Mouse (Mus musculus): Measurements from ENCODE around the gene Aldh1a2.

The Aldh1a2 gene

GRCm38 (mm10) chr9:71215248-71216035, at the start of gene Aldh1a2:
Gene Aldh1a2 (plus strand): TSS chr9:71215789.
- peak; percentile 6 to 42 for DNase-seq (ENCODE audit: low spot score in 2 of 2)

- DNase-seq (ENCODE audit: low spot score in 2 of 2): no peak
Measured at GRCm38 (mm10) chr9:71166019-71166705, 49.4 kb upstream of the Aldh1a2 start.

DNA sequence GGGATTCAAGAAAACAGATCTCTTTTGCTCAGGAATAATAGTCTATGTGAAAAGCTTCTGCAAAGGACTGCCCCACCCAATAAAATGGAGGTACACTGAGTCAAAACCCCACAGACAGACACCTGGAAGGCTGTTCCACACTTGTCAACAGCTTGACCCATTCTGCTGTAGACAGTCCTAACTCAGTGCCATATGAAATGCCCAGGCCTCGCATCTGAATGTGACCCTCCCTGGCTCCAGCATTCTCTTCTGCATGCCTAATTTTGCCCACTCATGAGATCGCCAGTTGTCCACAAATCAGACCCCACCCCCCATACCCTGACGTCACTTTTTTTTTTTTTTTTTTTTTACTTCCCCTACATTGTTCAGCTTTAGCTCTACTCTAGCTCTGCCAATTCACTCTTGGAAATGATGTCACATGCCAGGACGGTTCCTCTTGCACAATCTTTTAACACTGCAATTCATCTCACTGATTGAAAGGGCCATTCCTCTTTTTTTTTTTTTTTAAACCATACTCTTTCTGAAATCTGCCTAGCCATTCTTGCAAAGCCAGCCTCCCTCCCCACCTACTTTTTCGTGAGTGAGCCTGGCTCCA, 48.6 kb upstream of the Aldh1a2 start:
- DNase-seq (ENCODE audit: low spot score in 2 of 2): no peak

GRCm38 (mm10) chr9:71167473-71168215, 47.9 kb upstream of the Aldh1a2 start:
- DNase-seq (ENCODE audit: low spot score in 2 of 2): no peak

DNA sequence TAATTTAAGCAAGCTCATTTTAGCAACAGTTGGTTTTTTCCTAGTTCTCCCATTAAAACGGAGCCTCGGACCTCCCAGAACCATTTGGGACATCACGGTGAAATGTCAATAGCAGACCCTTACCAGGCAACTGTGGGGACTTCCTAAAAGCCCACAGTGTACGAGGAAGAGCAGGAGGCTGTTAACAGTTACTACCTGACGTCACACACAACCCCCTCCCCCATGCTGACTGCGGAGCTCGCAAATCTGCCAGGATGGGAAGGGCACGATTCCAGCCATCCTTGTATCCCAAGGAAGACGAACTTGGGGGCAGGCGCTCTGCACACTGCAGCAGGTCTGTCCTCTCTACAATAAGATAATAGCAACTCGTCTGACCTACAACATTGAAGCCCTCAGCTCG, 47.1 kb upstream of the Aldh1a2 start, which contains the start of gene Aqp9:
TSS of gene Aqp9 (minus strand) at position 172 of the 400 bp plus-strand sequence.
- DNase-seq (ENCODE audit: low spot score in 2 of 2): no peak

- no peak for DNase-seq (ENCODE audit: low spot score in 2 of 2)
Measured at GRCm38 (mm10) chr9:71173533-71173932, 42.1 kb upstream of the Aldh1a2 start.

- DNase-seq (ENCODE audit: low spot score in 2 of 2): no peak
Measured at GRCm38 (mm10) chr9:71174316-71174975, 41.1 kb upstream of the Aldh1a2 start.

- no peak for DNase-seq (ENCODE audit: low spot score in 2 of 2)
Measured at GRCm38 (mm10) chr9:71175686-71176085, 39.9 kb upstream of the Aldh1a2 start.

- DNase-seq (ENCODE audit: low spot score in 2 of 2): no peak
Measured at GRCm38 (mm10) chr9:71179276-71179896, 36.2 kb upstream of the Aldh1a2 start.

DNA sequence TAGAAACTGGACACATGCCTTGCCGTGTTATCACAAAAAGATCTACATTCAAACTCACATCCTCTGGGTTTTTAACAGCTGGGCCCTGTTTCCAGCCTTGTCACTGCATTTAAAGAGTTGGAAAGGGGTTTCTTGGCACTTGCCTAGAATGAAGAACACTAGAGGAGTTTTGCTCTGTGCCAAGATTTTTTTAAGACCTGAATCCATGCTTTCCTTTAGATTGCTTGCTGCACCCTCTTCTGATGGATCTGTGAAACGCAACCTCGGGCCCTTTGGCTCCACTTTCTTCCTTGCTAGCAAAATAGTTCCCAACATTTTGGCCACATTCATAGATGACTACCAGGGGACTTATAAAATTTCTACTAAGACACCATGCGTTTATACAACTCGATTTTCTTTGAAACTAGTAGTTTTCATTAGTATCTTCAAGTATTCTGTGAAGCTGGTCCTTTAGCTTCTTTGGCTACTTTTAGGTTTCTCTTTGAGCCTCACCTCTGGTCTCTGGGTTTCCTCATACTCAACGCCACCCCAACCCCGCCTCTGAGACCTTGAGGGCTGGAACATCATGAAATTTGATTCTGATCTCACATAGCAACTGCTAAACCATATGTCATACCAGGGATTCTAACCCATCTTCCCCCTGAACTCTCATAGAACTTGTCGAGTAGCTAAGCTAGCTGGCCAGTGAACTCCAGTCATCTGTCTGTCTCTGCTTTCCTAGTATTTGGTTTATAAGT, 35.5 kb upstream of the Aldh1a2 start:
- DNase-seq (ENCODE audit: low spot score in 2 of 2): no peak

GRCm38 (mm10) chr9:71185285-71185684, 30.3 kb upstream of the Aldh1a2 start:
- DNase-seq (ENCODE audit: low spot score in 2 of 2): no peak

- DNase-seq (ENCODE audit: low spot score in 2 of 2): no peak
Measured at GRCm38 (mm10) chr9:71185823-71186222, 29.8 kb upstream of the Aldh1a2 start.

GRCm38 (mm10) chr9:71187396-71187795, 28.2 kb upstream of the Aldh1a2 start:
- DNase-seq (ENCODE audit: low spot score in 2 of 2): no peak

GRCm38 (mm10) chr9:71188647-71189415, 26.8 kb upstream of the Aldh1a2 start:
- DNase-seq (ENCODE audit: low spot score in 2 of 2): peak; percentile 8 to 63

GRCm38 (mm10) chr9:71198826-71199225, 16.8 kb upstream of the Aldh1a2 start:
- no peak for DNase-seq (ENCODE audit: low spot score in 2 of 2)

- no peak for DNase-seq (ENCODE audit: low spot score in 2 of 2)
Measured at GRCm38 (mm10) chr9:71202265-71202664, 13.3 kb upstream of the Aldh1a2 start.

DNA sequence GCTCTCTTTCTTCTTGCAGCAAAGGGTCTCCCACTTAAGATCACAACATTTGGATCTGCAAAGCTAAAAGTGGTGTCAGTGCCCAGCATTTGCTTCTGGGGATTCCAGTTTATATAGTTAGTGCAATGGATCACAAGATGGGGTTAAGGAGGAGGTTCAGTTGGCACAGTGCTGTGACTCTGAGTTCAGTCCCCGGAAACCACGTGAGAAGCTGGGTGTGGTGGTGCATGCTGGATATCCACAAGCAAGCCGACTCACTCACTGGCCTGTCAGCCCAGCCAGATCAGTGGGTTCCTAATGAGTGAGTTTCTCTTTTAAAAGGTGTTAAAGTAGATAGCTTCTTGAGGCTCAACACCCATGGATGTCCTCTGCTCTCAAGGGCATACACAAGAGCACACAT, 6.3 kb upstream of the Aldh1a2 start:
- DNase-seq (ENCODE audit: low spot score in 2 of 2): no peak

- no peak for DNase-seq (ENCODE audit: low spot score in 2 of 2)
Measured at GRCm38 (mm10) chr9:71210870-71211269, 4.7 kb upstream of the Aldh1a2 start.

DNA sequence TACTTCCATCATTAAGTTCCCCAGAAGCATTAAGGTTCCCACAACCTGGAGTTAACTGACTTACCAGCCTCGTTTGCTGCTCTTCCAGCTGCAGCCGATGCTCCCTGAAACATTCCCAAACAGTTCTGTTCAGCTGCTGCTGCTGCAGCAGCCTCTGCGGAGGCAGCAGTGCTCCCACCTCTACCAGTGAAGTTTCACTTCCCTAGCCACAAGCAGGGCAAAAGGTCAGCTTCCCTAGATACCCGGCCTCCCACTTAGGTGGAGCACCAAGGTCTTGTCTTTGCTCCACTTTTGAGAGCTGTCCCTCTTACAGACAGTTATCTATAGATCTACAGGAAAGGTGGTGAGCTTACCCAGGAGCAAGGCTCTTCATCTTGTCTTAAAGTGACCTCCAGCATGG, 2.0 kb upstream of the Aldh1a2 start:
- no peak for DNase-seq (ENCODE audit: low spot score in 2 of 2)
